8 mouse cellular contexts compared by ENCODE assay signal in genomic region chr12:111537796-111538291, GRCm38 (mm10). TPM values are rescaled to one million over a fixed set of nuclear protein-coding genes. Genes with fewer than 3 reads are reported as not detected.
DNase-seq lines count a peak whose midpoint lies in the region; ATAC-seq lines count a peak whose summit lies in the region.

Eif5 (plus strand) TSS chr12:111538016.

- H3K4me1 ChIP-seq in lung, embryonic 16.5 days (replicated peaks; ENCODE audit: control insufficient read depth, insufficient read depth, low read length) = peaks cover 19% of the 10 kb centered on the region

- H3K27me3 ChIP-seq in lung, embryonic 16.5 days (ENCODE audit: control insufficient read depth, insufficient read depth, low read depth, low read length) = no peaks in the 10 kb centered on the region

- 0% methylated on average over 40 of the region's 47 CpGs for WGBS in lung, embryonic 16.5 days

- peak; percentile 92 for DNase-seq in MEL-GATA-1-ER (ENCODE audit: extremely low read depth, low read depth)
- DNase-seq in cerebellum, adult 8-10 months = peak; percentile 99
- peak; percentile 98 for DNase-seq in forelimb bud, embryonic 11.5 days (ENCODE audit: low read depth, low spot score)
- DNase-seq in layer of hippocampus, adult 9-10 months (ENCODE audit: low spot score) = peak; percentile 97
- peak; percentile 99 for DNase-seq in ovary, postnatal 10 days (ENCODE audit: low spot score)
- DNase-seq in thymus, postnatal 10 days (ENCODE audit: low spot score in 2 of 2) = peak; percentile 98 to 99

- H3K9ac ChIP-seq in lung, embryonic 16.5 days (ENCODE audit: low read length) = peak within 1 kb of the TSS; percentile 99

- H3K36me3 ChIP-seq in lung, embryonic 16.5 days (ENCODE audit: control insufficient read depth, insufficient read depth, low read length) = peaks cover 29% of the 10 kb centered on the region

- peak; percentile 93 to 97 for ATAC-seq in hematopoietic stem cell, adult 5-6 weeks (replicated peaks in 1 of 2; ENCODE audit: insufficient read depth in 1 of 2, low FRiP score in 2 of 2, low TSS enrichment in 1 of 2, low read depth in 1 of 2, poor library complexity in 2 of 2, severe bottlenecking in 2 of 2)
- peak; percentile 99 for ATAC-seq in lung, embryonic 16.5 days (ENCODE audit: low read depth)

- H3K27ac ChIP-seq in lung, embryonic 16.5 days (ENCODE audit: low read length) = peak within 1 kb of the TSS; percentile 98

- H3K4me3 ChIP-seq in lung, embryonic 16.5 days (ENCODE audit: low read length) = peak within 1 kb of the TSS; percentile 97

- no peaks in the 10 kb centered on the region for H3K9me3 ChIP-seq in lung, embryonic 16.5 days (ENCODE audit: control insufficient read depth, low read length)

- H3K4me2 ChIP-seq in lung, embryonic 16.5 days (ENCODE audit: low read depth, low read length) = peak within 1 kb of the TSS; percentile 71

RNA-seq across cellular contexts. Expression of gene Eif5, which starts in this region (rescaled TPM):
- total RNA-seq in hematopoietic stem cell, adult 5-6 weeks (2017) = 352 and 436 TPM in 2 replicates
- 390 and 418 TPM in 2 replicates for polyA plus RNA-seq in lung, embryonic 16.5 days (2015; fragmentation: Nextera tagmentation; extraction: Ambion mirVana)

Comparison
In these comparisons a context has a peak if more than half of its experiments do, and no peak if none do; other contexts are left out.
1. Peak in every context shown above with its lines: DNase-seq, ATAC-seq, H3K4me3 ChIP-seq and H3K27ac ChIP-seq.